Mouse (Mus musculus): ENCODE measurements around the gene Sik3.

DNA sequence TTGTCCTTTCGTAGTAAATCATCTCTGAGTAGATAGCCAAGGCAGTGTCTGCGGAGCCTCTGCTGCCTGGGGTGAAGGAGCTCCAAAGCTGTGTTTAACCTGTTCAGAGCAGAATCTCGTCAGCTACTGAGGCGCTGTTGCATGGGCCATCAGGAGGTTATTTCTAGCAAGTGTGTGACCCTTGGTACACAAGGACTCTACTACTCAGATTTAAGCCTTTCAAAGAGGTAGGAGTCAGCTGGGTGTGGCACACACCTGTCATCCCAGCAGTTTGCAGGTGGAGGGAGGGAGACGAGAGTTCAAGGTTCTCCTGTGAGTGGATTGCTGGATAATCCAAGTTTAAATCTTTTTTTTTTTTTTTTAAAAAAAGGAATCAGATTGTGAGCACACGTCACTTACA is 7.4 kb downstream of the Sik3 start:
- TF ChIP-seq CTCF (IDR thresholded peaks at IDR 0.05; ENCODE audit: low read depth), result no peak
- no peak for TF ChIP-seq EP300 (IDR thresholded peaks at IDR 0.05; ENCODE audit: low read depth)

Data from liver, postnatal 0 days (tissue).